Mouse (Mus musculus): ENCODE measurements around the gene Stk38l. TPM values are rescaled to one million over a fixed set of nuclear protein-coding genes. Genes with fewer than 3 reads are reported as not detected.

Stk38l gene
- total and polyA plus RNA-seq, 3 experiments = 3.1 to 14.4 (median 13.9) TPM

DNA sequence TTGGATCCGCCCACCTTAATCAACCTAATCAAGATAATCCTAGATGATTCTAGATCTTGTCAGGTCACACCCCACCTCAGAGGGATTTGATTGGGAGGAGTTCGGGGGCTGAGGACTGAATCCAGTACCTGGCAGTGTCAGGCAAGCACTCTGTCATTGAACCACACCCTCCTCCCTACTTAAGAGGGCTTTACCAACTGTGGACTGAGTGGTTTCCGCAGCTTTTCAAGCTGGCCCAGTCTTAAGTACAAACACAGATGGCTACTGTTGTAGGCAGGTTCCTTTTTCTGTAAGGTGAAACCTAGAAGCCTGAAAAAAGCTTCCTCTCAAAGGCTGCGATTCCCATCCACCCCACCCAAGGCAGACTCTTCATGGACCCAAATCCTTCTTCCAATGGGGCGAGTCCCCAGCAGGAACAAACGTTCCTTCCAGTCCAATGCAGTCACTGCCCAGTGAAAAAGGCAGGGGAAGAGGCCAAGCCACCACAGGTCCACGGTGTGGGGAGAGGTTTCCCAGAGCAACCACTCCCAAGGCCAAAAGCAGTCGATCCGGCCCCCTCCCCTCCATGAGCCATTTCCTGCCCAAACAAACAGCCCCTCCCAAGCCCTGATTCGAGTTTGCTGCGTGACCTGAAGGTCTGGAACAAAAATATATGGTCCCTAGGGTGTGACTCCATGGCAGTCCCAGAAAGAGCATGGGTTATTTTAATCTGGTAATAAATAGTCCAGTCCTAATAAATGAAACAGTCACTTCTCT lies 22.5 kb upstream of the Stk38l start:
- H3K9ac ChIP-seq (ENCODE audit: low read depth, low read length) = no peak overlapping the region
- H3K4me3 ChIP-seq = no peak overlapping the region
- H3K27me3 ChIP-seq (ENCODE audit: control insufficient read depth, insufficient read depth, low read length) = no peaks in the 10 kb centered on the region
- peaks cover 6% of the 10 kb centered on the region for H3K4me1 ChIP-seq (ENCODE audit: control insufficient read depth, insufficient read depth, low read length)
- peak overlapping the region; percentile 87 for H3K27ac ChIP-seq
- DNase-seq = peak; percentile 65 to 75
- TF ChIP-seq CTCF (IDR thresholded peaks at IDR 0.05) (no peak), POLR2A (IDR thresholded peaks at IDR 0.05; ENCODE audit: insufficient read depth, low read depth, low read length) (0 out of 2 replicates have a peak, but pooled peaks have one; percentile 37), EP300 (IDR thresholded peaks at IDR 0.05; ENCODE audit: insufficient read depth, low read depth, low read length) (peak; percentile 8; the same call in 1 of the 2 replicates)
- 38% methylated on average over 11 of the region's 11 CpGs for WGBS
- no peaks in the 10 kb centered on the region for H3K36me3 ChIP-seq (ENCODE audit: control insufficient read depth, insufficient read depth, low read length)
- H3K79me2 ChIP-seq (replicated peaks; ENCODE audit: control insufficient read depth, insufficient read depth, low read length) = no peaks in the 10 kb centered on the region
- intact Hi-C loops (cut with DNase I) = no loop called here

- intact Hi-C loops (cut with DNase I) = loop anchor here (1.0 kb wide), 1 partner anchor 21 kb away; the partner anchor contains the start of gene Stk38l
- H3K27ac ChIP-seq = peak overlapping the region; percentile 87
Observed at GRCm38 (mm10) chr6:146703351-146703750, 21.4 kb upstream of the Stk38l start.

DNA sequence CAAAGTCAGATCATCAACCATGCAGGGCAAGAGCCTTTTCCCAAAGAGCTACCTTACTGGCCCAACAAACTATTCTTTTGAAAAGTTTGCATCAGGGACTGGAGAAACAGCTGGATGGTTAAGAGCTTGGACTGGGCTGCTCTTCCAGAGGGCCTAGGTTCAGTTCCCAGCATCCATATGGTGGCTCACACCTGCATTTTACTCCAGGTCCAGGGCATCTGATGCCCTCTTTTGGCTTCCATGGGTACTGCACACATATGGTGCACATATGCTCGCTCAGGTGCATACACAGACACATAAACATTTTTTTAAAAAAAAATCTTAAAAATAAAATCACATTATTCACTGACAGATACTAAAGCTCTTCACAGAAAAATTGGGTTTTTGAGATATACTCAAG lies 19.2 kb upstream of the Stk38l start:
- Histone ChIP-seq H3K27me3 (ENCODE audit: control insufficient read depth, insufficient read depth, low read length) (no peaks in the 10 kb centered on the region), H3K36me3 (ENCODE audit: control insufficient read depth, insufficient read depth, low read length) (no peaks in the 10 kb centered on the region), H3K4me1 (ENCODE audit: control insufficient read depth, insufficient read depth, low read length) (peaks cover 6% of the 10 kb centered on the region), H3K4me3 (no peak overlapping the region), H3K27ac (no peak overlapping the region), H3K9ac (ENCODE audit: low read depth, low read length) (no peak overlapping the region), H3K79me2 (replicated peaks; ENCODE audit: control insufficient read depth, insufficient read depth, low read length) (no peaks in the 10 kb centered on the region)
- no peak for TF ChIP-seq POLR2A (IDR thresholded peaks at IDR 0.05; ENCODE audit: insufficient read depth, low read depth, low read length)
- no peak for TF ChIP-seq EP300 (IDR thresholded peaks at IDR 0.05; ENCODE audit: insufficient read depth, low read depth, low read length)
- TF ChIP-seq CTCF (IDR thresholded peaks at IDR 0.05) = no peak
- no peak for DNase-seq
- WGBS = 95% methylated on average over 1 of the region's 1 CpGs
- intact Hi-C loops (cut with DNase I) = no loop called here

More at GRCm38 (mm10) chr6:146703351-146703750, 21.4 kb upstream of the Stk38l start:
- H3K4me3 ChIP-seq = no peak overlapping the region
- H3K27me3 ChIP-seq (ENCODE audit: control insufficient read depth, insufficient read depth, low read length) = no peaks in the 10 kb centered on the region
- no peak for DNase-seq
- no peaks in the 10 kb centered on the region for H3K79me2 ChIP-seq (replicated peaks; ENCODE audit: control insufficient read depth, insufficient read depth, low read length)
- TF ChIP-seq EP300 (IDR thresholded peaks at IDR 0.05; ENCODE audit: insufficient read depth, low read depth, low read length) (no peak), POLR2A (IDR thresholded peaks at IDR 0.05; ENCODE audit: insufficient read depth, low read depth, low read length) (no peak), CTCF (IDR thresholded peaks at IDR 0.05) (no peak)
- peaks cover 6% of the 10 kb centered on the region for H3K4me1 ChIP-seq (ENCODE audit: control insufficient read depth, insufficient read depth, low read length)
- H3K9ac ChIP-seq (ENCODE audit: low read depth, low read length) = no peak overlapping the region
- WGBS = 56% methylated on average over 3 of the region's 3 CpGs
- no peaks in the 10 kb centered on the region for H3K36me3 ChIP-seq (ENCODE audit: control insufficient read depth, insufficient read depth, low read length)

DNA sequence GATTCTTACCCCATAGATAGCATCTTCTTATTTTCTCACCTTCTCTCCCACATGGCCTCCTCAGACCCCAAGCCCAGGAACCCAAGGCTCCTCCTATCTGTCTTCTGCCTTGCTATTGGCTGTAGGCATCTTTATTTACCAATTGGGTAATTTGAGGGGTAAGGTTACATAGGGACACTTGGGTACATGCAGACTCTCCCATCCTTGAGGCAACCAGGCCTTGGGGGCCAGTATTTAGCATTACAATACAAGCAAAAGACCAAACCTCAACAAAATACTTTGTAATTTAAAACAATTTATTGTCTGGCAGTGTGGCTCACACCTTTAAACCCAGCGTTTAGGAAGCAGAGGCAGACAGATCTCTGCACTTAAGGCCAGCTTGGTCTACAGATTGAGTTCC lies 5.2 kb upstream of the Stk38l start:
- Histone ChIP-seq H3K27ac (no peak overlapping the region), H3K27me3 (ENCODE audit: control insufficient read depth, insufficient read depth, low read length) (no peaks in the 10 kb centered on the region), H3K79me2 (replicated peaks; ENCODE audit: control insufficient read depth, insufficient read depth, low read length) (no peaks in the 10 kb centered on the region), H3K36me3 (ENCODE audit: control insufficient read depth, insufficient read depth, low read length) (no peaks in the 10 kb centered on the region), H3K4me3 (no peak overlapping the region), H3K9ac (ENCODE audit: low read depth, low read length) (no peak overlapping the region), H3K4me1 (ENCODE audit: control insufficient read depth, insufficient read depth, low read length) (peaks cover 1% of the 10 kb centered on the region; the same call in 1 of the 2 replicates)
- no peak for TF ChIP-seq CTCF (IDR thresholded peaks at IDR 0.05)
- no peak for TF ChIP-seq POLR2A (IDR thresholded peaks at IDR 0.05; ENCODE audit: insufficient read depth, low read depth, low read length)
- no peak for TF ChIP-seq EP300 (IDR thresholded peaks at IDR 0.05; ENCODE audit: insufficient read depth, low read depth, low read length)
- DNase-seq = no peak
- WGBS = 66% methylated on average over 1 of the region's 1 CpGs
- intact Hi-C loops (cut with DNase I) = loop anchor here (5.0 kb wide), 3 partner anchors 32 to 142 kb away; partner anchors contain the start of genes Fgfr1op2, Ints13, Med21 and Tm7sf3

- no peak for DNase-seq
- TF ChIP-seq CTCF (IDR thresholded peaks at IDR 0.05) (no peak), EP300 (IDR thresholded peaks at IDR 0.05; ENCODE audit: insufficient read depth, low read depth, low read length) (no peak)
- Histone ChIP-seq H3K36me3 (ENCODE audit: control insufficient read depth, insufficient read depth, low read length) (peaks cover 15% of the 10 kb centered on the region), H3K9ac (ENCODE audit: low read depth, low read length) (no peak overlapping the region), H3K4me1 (ENCODE audit: control insufficient read depth, insufficient read depth, low read length) (peaks cover 3% of the 10 kb centered on the region), H3K27me3 (ENCODE audit: control insufficient read depth, insufficient read depth, low read length) (no peaks in the 10 kb centered on the region), H3K27ac (no peak overlapping the region; the same call in 1 of the 2 replicates), H3K79me2 (replicated peaks; ENCODE audit: control insufficient read depth, insufficient read depth, low read length) (peaks cover 3% of the 10 kb centered on the region; the same call in 1 of the 2 replicates), H3K4me3 (no peak overlapping the region)
- intact Hi-C loops (cut with DNase I) = loop anchor here (1.0 to 5.0 kb wide), 5 partner anchors 21 to 147 kb away; partner anchors contain the start of genes Fgfr1op2, Ints13, Med21 and Tm7sf3
- WGBS = 86% methylated on average over 3 of the region's 3 CpGs
Observed at GRCm38 (mm10) chr6:146723805-146724204, 990 bp upstream of the Stk38l start.

GRCm38 (mm10) chr6:146725384-146725791 lies 593 bp downstream of the Stk38l start:
- DNase-seq = peak in 1 of 2 experiments; percentile 58
- TF ChIP-seq POLR2A (IDR thresholded peaks at IDR 0.05; ENCODE audit: insufficient read depth, low read depth, low read length) = no peak
- no peak for TF ChIP-seq EP300 (IDR thresholded peaks at IDR 0.05; ENCODE audit: insufficient read depth, low read depth, low read length)
- TF ChIP-seq CTCF (IDR thresholded peaks at IDR 0.05) = no peak
- peaks cover 15% of the 10 kb centered on the region for H3K36me3 ChIP-seq (ENCODE audit: control insufficient read depth, insufficient read depth, low read length)
- intact Hi-C loops (cut with DNase I) = loop anchor here (1.0 to 2.0 kb wide), 2 partner anchors 35 to 65 kb away; no protein-coding TSS in a partner anchor
- peak overlapping the region; percentile 90 for H3K27ac ChIP-seq
- H3K9ac ChIP-seq (ENCODE audit: low read depth, low read length) = peak overlapping the region; percentile 99
- under 1% methylated on average over 30 of the region's 30 CpGs for WGBS
- no peaks in the 10 kb centered on the region for H3K27me3 ChIP-seq (ENCODE audit: control insufficient read depth, insufficient read depth, low read length)
- H3K4me3 ChIP-seq = peak overlapping the region; percentile 77
- peaks cover 3% of the 10 kb centered on the region; the same call in 1 of the 2 replicates for H3K79me2 ChIP-seq (replicated peaks; ENCODE audit: control insufficient read depth, insufficient read depth, low read length)
- peaks cover 3% of the 10 kb centered on the region for H3K4me1 ChIP-seq (ENCODE audit: control insufficient read depth, insufficient read depth, low read length)

Data from heart, adult 2 months (tissue).